ENCODE assay signal across 9 mouse cellular contexts in the genomic region with DNA sequence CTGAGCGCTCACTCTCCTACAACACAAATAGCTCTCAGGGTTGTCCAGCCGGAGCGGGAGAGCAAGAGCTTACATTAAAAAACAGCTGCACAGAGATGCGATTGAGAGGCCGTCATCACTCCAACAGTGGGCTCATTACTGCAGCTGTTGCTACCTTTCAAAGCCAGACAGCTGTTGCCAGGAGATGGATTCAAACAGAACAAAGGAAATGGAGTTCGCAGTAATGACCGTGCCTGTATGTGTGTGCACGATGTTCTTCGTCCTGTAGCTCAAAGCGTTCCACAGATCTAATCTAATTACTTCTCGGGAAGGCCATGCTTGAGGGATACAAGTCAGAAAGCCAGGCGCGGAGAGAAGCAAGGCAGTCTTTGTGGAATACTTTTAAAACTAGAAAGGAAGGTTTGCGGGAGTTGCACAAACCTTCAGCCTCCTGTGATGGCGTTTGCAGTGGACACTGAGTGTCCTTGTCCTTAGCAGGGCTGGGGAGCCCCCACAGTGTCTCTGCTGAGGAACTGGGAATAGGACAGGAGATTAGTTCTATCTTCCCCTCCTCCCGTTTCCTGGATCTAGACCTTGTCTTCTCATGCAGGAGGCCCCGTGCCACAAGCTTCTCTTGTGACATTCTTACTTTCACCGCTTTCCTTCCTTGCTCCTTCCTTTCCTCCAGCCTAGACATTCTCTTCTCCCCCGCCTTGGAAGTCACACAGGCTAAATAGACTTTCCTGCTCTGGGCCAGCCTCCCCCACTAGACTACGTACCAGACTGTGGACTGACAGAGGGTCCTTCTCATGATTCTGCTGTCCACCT. TPM values are rescaled to one million over a fixed set of nuclear protein-coding genes. Genes with fewer than 3 reads are reported as not detected.
DNase-seq lines count a peak whose midpoint lies in the region; ATAC-seq lines count a peak whose summit lies in the region.
"Had no signal": no experiment of that assay in that cellular context is flagged by ENCODE, and none has a peak within 500 bp of the region (broad histone marks: within the 10 kb centered on the region; RNA-seq: fewer than 3 reads in every experiment).

No protein-coding gene starts in this region.

- H3K4me2 ChIP-seq in hindbrain, embryonic 14.5 days (replicated peaks), result peak overlapping the region; percentile 27; the same call in 1 of the 2 replicates
- H3K4me2 ChIP-seq in liver, embryonic 12.5 days, result no peak overlapping the region
- H3K4me2 ChIP-seq: neural tube, embryonic 12.5 days had no signal

- H3K4me3 ChIP-seq in hindbrain, embryonic 14.5 days (replicated peaks; ENCODE audit: low read length), result no peak overlapping the region
- H3K4me3 ChIP-seq in liver, embryonic 12.5 days, result no peak overlapping the region
- H3K4me3 ChIP-seq: neural tube, embryonic 12.5 days had no signal

- peaks cover 10% of the 10 kb centered on the region; the same call in 1 of the 2 replicates for H3K4me1 ChIP-seq in hindbrain, embryonic 14.5 days (replicated peaks; ENCODE audit: control insufficient read depth, insufficient read depth, low read length)
- no peaks in the 10 kb centered on the region for H3K4me1 ChIP-seq in liver, embryonic 12.5 days

- no peaks in the 10 kb centered on the region for H3K27me3 ChIP-seq in hindbrain, embryonic 14.5 days (ENCODE audit: control insufficient read depth, insufficient read depth, low read length)
- H3K27me3 ChIP-seq in liver, embryonic 12.5 days (replicated peaks), result no peaks in the 10 kb centered on the region
- H3K27me3 ChIP-seq: neural tube, embryonic 12.5 days had no signal

- WGBS in hindbrain, embryonic 14.5 days, result 46% methylated on average over 20 of the region's 20 CpGs
- WGBS in liver, embryonic 12.5 days (ENCODE audit: insufficient replicate concordance), result 61% methylated on average over 20 of the region's 20 CpGs

- H3K9me3 ChIP-seq in hindbrain, embryonic 14.5 days (ENCODE audit: control insufficient read depth, low read length), result no peaks in the 10 kb centered on the region
- no peaks in the 10 kb centered on the region for H3K9me3 ChIP-seq in liver, embryonic 12.5 days (replicated peaks)
- H3K9me3 ChIP-seq: neural tube, embryonic 12.5 days had no signal

- peak overlapping the region; percentile 51; the same call in 1 of the 2 replicates for H3K27ac ChIP-seq in hindbrain, embryonic 14.5 days
- no peak overlapping the region for H3K27ac ChIP-seq in liver, embryonic 12.5 days
- H3K27ac ChIP-seq: neural tube, embryonic 12.5 days had no signal

- H3K9ac ChIP-seq in hindbrain, embryonic 14.5 days, result no peak overlapping the region
- no peak overlapping the region for H3K9ac ChIP-seq in liver, embryonic 12.5 days
- H3K9ac ChIP-seq: neural tube, embryonic 12.5 days had no signal

- ATAC-seq in hindbrain, embryonic 14.5 days (ENCODE audit: low FRiP score), result peak; percentile 72
- ATAC-seq in liver, embryonic 12.5 days, result no peak

- DNase-seq in kidney, postnatal 10 days, result peak; percentile 26
- no peak for DNase-seq in kidney, adult 11 months
- peak; percentile 86 for DNase-seq in forelimb bud, embryonic 11.5 days (ENCODE audit: low read depth, low spot score)
- peak; percentile 39 for DNase-seq in hindbrain, embryonic 14.5 days (ENCODE audit: low spot score)
- peak; percentile 38 for DNase-seq in retina, embryonic 14.5 days (ENCODE audit: low spot score)
- no peak for DNase-seq in thymus, postnatal 14 days
- no peak for DNase-seq in right cerebral cortex, postnatal 14 days

- H3K36me3 ChIP-seq in hindbrain, embryonic 14.5 days (replicated peaks; ENCODE audit: control insufficient read depth, insufficient read depth), result no peaks in the 10 kb centered on the region
- no peaks in the 10 kb centered on the region for H3K36me3 ChIP-seq in liver, embryonic 12.5 days
- H3K36me3 ChIP-seq: neural tube, embryonic 12.5 days had no signal

RNA-seq across cellular contexts. Expression of gene Msgn1, which starts 13.0 kb away (rescaled TPM):
- polyA plus RNA-seq in hindbrain, embryonic 14.5 days (2014; fragmentation: Nextera tagmentation; extraction: Ambion mirVana), result not detected in 2 replicates
- not detected in 2 replicates for polyA plus RNA-seq in liver, embryonic 12.5 days (2016; fragmentation: Nextera tagmentation; extraction: Ambion mirVana)
- polyA plus RNA-seq: neural tube, embryonic 12.5 days had no signal

RNA-seq across cellular contexts. Expression of gene Gen1, which starts 43.9 kb away (rescaled TPM):
- polyA plus RNA-seq in hindbrain, embryonic 14.5 days (2014; fragmentation: Nextera tagmentation; extraction: Ambion mirVana), result 2.0 and 2.7 TPM in 2 replicates
- 13.0 and 16.2 TPM in 2 replicates for polyA plus RNA-seq in liver, embryonic 12.5 days (2016; fragmentation: Nextera tagmentation; extraction: Ambion mirVana)

RNA-seq across cellular contexts. Expression of gene Smc6, which starts 44.0 kb away (rescaled TPM):
- 88.4 and 92.7 TPM in 2 replicates for polyA plus RNA-seq in hindbrain, embryonic 14.5 days (2014; fragmentation: Nextera tagmentation; extraction: Ambion mirVana)
- polyA plus RNA-seq in liver, embryonic 12.5 days (2016; fragmentation: Nextera tagmentation; extraction: Ambion mirVana), result 79.9 and 90.2 TPM in 2 replicates

Comparison
In these comparisons a context has a peak if more than half of its experiments do, and no peak if none do; other contexts are left out.
1. DNase-seq: peak in kidney, postnatal 10 days (single experiment), forelimb bud, embryonic 11.5 days (single experiment), hindbrain, embryonic 14.5 days (single experiment) and retina, embryonic 14.5 days (single experiment); none in kidney, adult 11 months (single experiment), thymus, postnatal 14 days (single experiment) and right cerebral cortex, postnatal 14 days (single experiment).